8 mouse cellular contexts compared by ENCODE assay signal in genomic region chrX:101429976-101430375, GRCm38 (mm10). TPM values are rescaled to one million over a fixed set of nuclear protein-coding genes. Genes with fewer than 3 reads are reported as not detected.
DNase-seq lines count a peak whose midpoint lies in the region; ATAC-seq and TF ChIP-seq lines count a peak whose summit lies in the region.

No protein-coding gene starts in this region.

- no peaks in the 10 kb centered on the region; the same call in 1 of the 2 replicates for H3K27me3 ChIP-seq in erythroblast, embryonic 14.5 days (ENCODE audit: control insufficient read depth)
- H3K27me3 ChIP-seq in limb, embryonic 11.5 days (ENCODE audit: control insufficient read depth, insufficient read depth, low read length), result 0 out of 2 replicates have a peak, but pooled peaks cover 2% of the 10 kb centered on the region
- H3K27me3 ChIP-seq in midbrain, postnatal 0 days (ENCODE audit: insufficient read depth, low read length), result no peaks in the 10 kb centered on the region

- peaks cover 33% of the 10 kb centered on the region for H3K36me3 ChIP-seq in erythroblast, embryonic 14.5 days (ENCODE audit: control insufficient read depth)
- H3K36me3 ChIP-seq in limb, embryonic 11.5 days (ENCODE audit: control insufficient read depth, insufficient read depth, low read length), result no peaks in the 10 kb centered on the region
- H3K36me3 ChIP-seq in midbrain, postnatal 0 days (ENCODE audit: insufficient read depth, low read length), result no peaks in the 10 kb centered on the region

- no peak for DNase-seq in layer of hippocampus, adult 2 months (ENCODE audit: low spot score in 2 of 2)
- no peak for DNase-seq in layer of hippocampus, adult 11-12 months (ENCODE audit: low spot score)
- DNase-seq in MN1 (ENCODE audit: low spot score), result peak; percentile 21
- peak; percentile 59 for DNase-seq in limb, embryonic 11.5 days (ENCODE audit: low spot score)
- no peak for DNase-seq in midbrain, postnatal 0 days (ENCODE audit: low spot score)
- no peak for DNase-seq in urinary bladder, postnatal 4 days (ENCODE audit: low spot score in 2 of 2)
- DNase-seq in layer of hippocampus, postnatal 10 days (ENCODE audit: low spot score in 2 of 2), result no peak

- peaks cover 20% of the 10 kb centered on the region for H3K4me1 ChIP-seq in erythroblast, embryonic 14.5 days (ENCODE audit: control insufficient read depth)
- no peaks in the 10 kb centered on the region for H3K4me1 ChIP-seq in limb, embryonic 11.5 days (ENCODE audit: control insufficient read depth, insufficient read depth, low read length)
- H3K4me1 ChIP-seq in midbrain, postnatal 0 days (ENCODE audit: insufficient read depth, low read length), result no peaks in the 10 kb centered on the region

- no peak for ATAC-seq in limb, embryonic 11.5 days (ENCODE audit: insufficient number of reproducible peaks, low FRiP score, low TSS enrichment, low read depth)
- peak; percentile 31; the same call in 1 of the 2 replicates for ATAC-seq in midbrain, postnatal 0 days (ENCODE audit: low FRiP score)

- WGBS in limb, embryonic 11.5 days, result 24% methylated on average over 14 of the region's 14 CpGs
- WGBS in midbrain, postnatal 0 days, result 13% methylated on average over 14 of the region's 14 CpGs

- no peak for TF ChIP-seq CTCF in layer of hippocampus, adult 2 months (conservative IDR thresholded peaks at IDR 0.05)
- no peak for TF ChIP-seq CTCF in midbrain, postnatal 0 days (IDR thresholded peaks at IDR 0.05)

- peak overlapping the region; percentile 95 for H3K9ac ChIP-seq in limb, embryonic 11.5 days (ENCODE audit: low read length)
- peak overlapping the region; percentile 77 for H3K9ac ChIP-seq in midbrain, postnatal 0 days (replicated peaks; ENCODE audit: low read length, poor library complexity, severe bottlenecking)

- peaks cover 4% of the 10 kb centered on the region; the same call in 1 of the 2 replicates for H3K9me3 ChIP-seq in erythroblast, embryonic 14.5 days (ENCODE audit: control insufficient read depth, low read length)
- H3K9me3 ChIP-seq in limb, embryonic 11.5 days (ENCODE audit: control insufficient read depth, low read length), result no peaks in the 10 kb centered on the region
- no peaks in the 10 kb centered on the region for H3K9me3 ChIP-seq in midbrain, postnatal 0 days (ENCODE audit: low read length)

- H3K27ac ChIP-seq in layer of hippocampus, adult 2 months, result peak overlapping the region; percentile 89
- peak overlapping the region; percentile 92 for H3K27ac ChIP-seq in limb, embryonic 11.5 days (replicated peaks; ENCODE audit: low read depth, low read length)
- peak overlapping the region; percentile 83 for H3K27ac ChIP-seq in midbrain, postnatal 0 days (ENCODE audit: low read depth, low read length)

- H3K4me3 ChIP-seq in layer of hippocampus, adult 2 months, result peak overlapping the region; percentile 74
- H3K4me3 ChIP-seq in erythroblast, embryonic 14.5 days (replicated peaks), result peak overlapping the region; percentile 84
- peak overlapping the region; percentile 68 for H3K4me3 ChIP-seq in limb, embryonic 11.5 days (ENCODE audit: low read depth, low read length)
- H3K4me3 ChIP-seq in midbrain, postnatal 0 days (ENCODE audit: low read depth, low read length), result peak overlapping the region; percentile 62

- no peak overlapping the region for H3K4me2 ChIP-seq in limb, embryonic 11.5 days (ENCODE audit: low read depth, severe bottlenecking)
- H3K4me2 ChIP-seq in midbrain, postnatal 0 days (ENCODE audit: low read depth, low read length, poor library complexity, severe bottlenecking), result peak overlapping the region; percentile 48

RNA-seq across cellular contexts. Expression of gene Nono, which starts 0.9 kb away (rescaled TPM):
- 100 to 1,000 TPM; 132 to 144 TPM for total RNA-seq in layer of hippocampus, adult 2 months (2021)
- polyA plus RNA-seq in erythroblast, embryonic 14.5 days (2012), result 1.7 and 2.5 TPM in 2 replicates
- polyA plus RNA-seq in limb, embryonic 11.5 days (2014; fragmentation: Nextera tagmentation; extraction: Ambion mirVana), result 639 and 680 TPM in 2 replicates
- total RNA-seq in midbrain, postnatal 0 days (2014; rRNA removed), result 223 and 265 TPM in 2 replicates
- polyA plus RNA-seq in midbrain, postnatal 0 days (2015; fragmentation: Nextera tagmentation; extraction: Ambion mirVana), result 175 and 176 TPM in 2 replicates
- 100 to 1,000 TPM; 157 to 193 TPM for total RNA-seq in layer of hippocampus, postnatal 10 days (2021)

RNA-seq across cellular contexts. Expression of gene Zmym3, which starts 9.3 kb away (rescaled TPM):
- 100 to 1,000 TPM; 176 to 179 TPM for total RNA-seq in layer of hippocampus, adult 2 months (2021)
- 0.13 and 0.71 TPM in 2 replicates for polyA plus RNA-seq in erythroblast, embryonic 14.5 days (2012)
- 27.4 and 29.5 TPM in 2 replicates for polyA plus RNA-seq in limb, embryonic 11.5 days (2014; fragmentation: Nextera tagmentation; extraction: Ambion mirVana)
- total RNA-seq in midbrain, postnatal 0 days (2014; rRNA removed), result 226 and 247 TPM in 2 replicates
- 117 and 129 TPM in 2 replicates for polyA plus RNA-seq in midbrain, postnatal 0 days (2015; fragmentation: Nextera tagmentation; extraction: Ambion mirVana)
- 100 to 1,000 TPM; 154 to 171 TPM for total RNA-seq in layer of hippocampus, postnatal 10 days (2021)

RNA-seq across cellular contexts. Expression of gene Itgb1bp2, which starts 18.9 kb away (rescaled TPM):
- total RNA-seq in layer of hippocampus, adult 2 months (2021), result 1 to 10 TPM in 1 of 2 experiments, under 1 TPM in 1; 0.82 to 1.4 TPM
- 0.06 TPM in 1 of 2 replicates, not detected in the other for polyA plus RNA-seq in erythroblast, embryonic 14.5 days (2012)
- 2.4 and 3.5 TPM in 2 replicates for polyA plus RNA-seq in limb, embryonic 11.5 days (2014; fragmentation: Nextera tagmentation; extraction: Ambion mirVana)
- total RNA-seq in midbrain, postnatal 0 days (2014; rRNA removed), result 2.6 and 2.7 TPM in 2 replicates
- polyA plus RNA-seq in midbrain, postnatal 0 days (2015; fragmentation: Nextera tagmentation; extraction: Ambion mirVana), result 0.88 and 1.4 TPM in 2 replicates
- total RNA-seq in layer of hippocampus, postnatal 10 days (2021), result 1 to 10 TPM; 1.4 to 1.5 TPM

RNA-seq across cellular contexts. Expression of gene Gjb1, which starts 53.8 kb away (rescaled TPM):
- total RNA-seq in layer of hippocampus, adult 2 months (2021), result 10 to 100 TPM in 1 of 2 experiments, 1 to 10 TPM in 1; 9.0 to 11.2 TPM
- 0.09 and 0.13 TPM in 2 replicates for polyA plus RNA-seq in erythroblast, embryonic 14.5 days (2012)
- polyA plus RNA-seq in limb, embryonic 11.5 days (2014; fragmentation: Nextera tagmentation; extraction: Ambion mirVana), result not detected in 2 replicates
- 1.5 and 2.1 TPM in 2 replicates for total RNA-seq in midbrain, postnatal 0 days (2014; rRNA removed)
- polyA plus RNA-seq in midbrain, postnatal 0 days (2015; fragmentation: Nextera tagmentation; extraction: Ambion mirVana), result 1.7 and 2.4 TPM in 2 replicates
- total RNA-seq in layer of hippocampus, postnatal 10 days (2021), result under 1 TPM; 0.78 to 0.96 TPM

Comparison
In these comparisons a context has a peak if more than half of its experiments do, and no peak if none do; other contexts are left out.
1. DNase-seq: peak in MN1 (single experiment) and limb, embryonic 11.5 days (single experiment); none in layer of hippocampus, adult 2 months (0 of 2), layer of hippocampus, adult 11-12 months (single experiment), midbrain, postnatal 0 days (single experiment), urinary bladder, postnatal 4 days (0 of 2) and layer of hippocampus, postnatal 10 days (0 of 2).
2. Peak in every context shown above with its lines, with median percentiles within 50 percentile points of each other: H3K27ac ChIP-seq and H3K4me3 ChIP-seq.